Mouse (Mus musculus): ENCODE measurements around the gene Epha6.

Epha6 gene

DNA sequence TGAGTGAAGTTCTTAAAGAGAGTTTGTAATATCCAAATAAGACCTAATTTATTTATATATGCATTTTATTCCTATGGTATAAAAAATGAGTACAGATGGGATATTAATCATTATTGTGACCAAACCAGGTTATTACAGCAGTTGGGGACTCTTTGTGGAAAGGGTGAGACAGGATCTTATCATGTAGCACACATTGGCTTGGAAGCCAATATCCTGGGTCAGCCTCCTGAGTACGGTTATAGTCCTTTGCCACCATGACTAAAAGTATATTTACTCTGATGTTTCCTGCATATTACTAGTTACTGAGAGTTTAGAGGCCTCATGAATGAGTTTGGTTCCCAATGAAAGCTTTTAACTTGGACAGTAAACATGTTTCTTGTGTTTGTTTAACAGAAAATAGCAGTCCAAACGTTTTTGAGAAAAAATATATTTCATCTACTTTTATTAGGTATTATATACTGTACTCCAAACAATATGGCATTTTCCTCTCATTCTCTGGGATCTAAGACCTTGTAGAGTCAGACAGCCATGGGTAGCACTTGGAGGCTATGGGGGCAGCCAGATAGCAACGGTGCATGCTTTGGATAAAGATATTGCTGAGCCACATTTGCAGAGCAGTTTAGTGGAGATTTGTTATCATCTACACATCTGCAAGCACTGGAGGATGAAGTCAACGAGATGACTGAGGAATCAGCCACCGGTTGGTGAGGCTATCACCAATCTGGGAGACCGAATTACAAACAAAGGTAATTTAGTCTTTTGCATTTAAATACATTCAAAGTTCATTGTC is 340.4 kb downstream of the Epha6 start:
- no peak for DNase-seq

GRCm38 (mm10) chr16:60258151-60258635 is 347.1 kb downstream of the Epha6 start:
- DNase-seq = no peak

- no peak for DNase-seq
Observed at GRCm38 (mm10) chr16:60257623-60258022, 347.7 kb downstream of the Epha6 start.

DNA sequence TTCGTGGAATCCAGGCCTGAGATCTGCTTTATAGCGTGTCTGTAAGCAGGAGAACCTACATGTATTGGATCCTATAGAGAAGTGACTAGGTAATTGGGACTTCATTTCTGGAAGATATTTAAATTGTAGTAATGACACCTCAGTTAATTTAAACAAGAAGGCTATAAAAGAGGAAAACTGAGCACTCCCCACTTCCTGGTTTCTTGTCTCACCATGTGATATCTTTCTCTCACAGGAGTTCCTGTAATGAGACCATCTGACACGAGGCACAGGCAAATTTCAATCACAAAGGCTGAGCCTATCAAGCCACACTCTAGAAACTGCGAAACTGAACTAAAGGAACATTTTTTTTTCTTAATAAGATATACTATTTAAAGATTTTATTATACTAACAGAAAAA is 348.3 kb downstream of the Epha6 start:
- no peak for DNase-seq

DNA sequence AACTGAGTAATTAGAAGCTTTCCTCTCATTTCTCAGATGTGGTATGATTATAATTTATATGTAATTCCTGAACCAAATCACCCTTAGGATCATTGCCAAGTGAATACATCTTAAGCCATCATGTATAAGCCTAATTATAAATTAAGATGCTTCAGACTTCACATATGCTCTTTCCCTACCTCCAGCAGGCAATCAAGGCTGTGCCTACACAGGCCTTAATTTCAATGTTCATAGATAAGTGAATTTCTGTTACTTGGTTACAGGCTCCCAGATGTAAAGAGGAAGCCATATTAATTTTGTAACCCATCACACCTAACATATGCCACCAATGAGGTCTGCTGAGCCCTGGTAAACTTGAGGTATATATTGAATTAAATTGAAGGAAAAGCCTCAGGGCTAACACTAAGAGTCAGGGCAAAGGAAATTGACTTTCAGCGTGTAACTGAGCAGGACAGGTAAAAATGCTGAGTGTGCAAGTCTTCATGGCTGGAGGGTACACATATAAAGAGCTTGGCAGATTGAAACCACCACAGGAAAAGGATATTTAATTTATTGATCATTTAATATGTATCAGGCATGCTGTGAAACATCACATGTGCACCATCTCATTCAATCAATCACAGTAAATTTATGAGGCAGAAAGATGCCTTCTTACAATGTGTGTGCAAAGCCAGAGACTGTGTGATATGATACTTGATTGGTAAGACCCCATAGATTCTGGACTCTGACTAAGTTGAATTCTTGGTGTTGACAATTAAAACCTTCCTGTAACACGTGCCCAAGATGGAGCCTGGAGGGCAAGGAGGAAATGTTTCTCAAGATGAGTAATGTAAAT is 365.8 kb downstream of the Epha6 start:
- DNase-seq = no peak

- DNase-seq = no peak
Observed at GRCm38 (mm10) chr16:60233985-60234766, 371.2 kb downstream of the Epha6 start.

DNA sequence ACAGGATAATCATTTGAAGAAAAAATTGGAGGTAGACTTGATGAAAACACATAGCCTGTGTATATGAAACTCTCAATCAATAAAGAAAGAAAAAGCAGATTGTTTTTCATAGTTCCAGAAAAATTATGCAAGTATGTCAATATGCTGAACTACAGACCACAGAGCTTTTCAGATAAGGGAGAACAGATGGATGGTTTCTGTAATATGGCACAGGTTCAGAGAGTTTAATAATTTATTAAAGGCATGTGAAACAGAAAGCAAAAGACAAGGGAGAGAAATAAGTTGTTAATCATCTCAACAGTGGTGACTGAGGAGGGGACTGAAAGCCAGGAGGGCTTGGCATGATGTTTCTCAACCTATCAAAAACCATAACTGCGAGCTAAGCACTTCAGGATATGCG is 372.3 kb downstream of the Epha6 start:
- DNase-seq = no peak

- no peak for DNase-seq
Observed at GRCm38 (mm10) chr16:60209151-60209550, 396.2 kb downstream of the Epha6 start.

DNA sequence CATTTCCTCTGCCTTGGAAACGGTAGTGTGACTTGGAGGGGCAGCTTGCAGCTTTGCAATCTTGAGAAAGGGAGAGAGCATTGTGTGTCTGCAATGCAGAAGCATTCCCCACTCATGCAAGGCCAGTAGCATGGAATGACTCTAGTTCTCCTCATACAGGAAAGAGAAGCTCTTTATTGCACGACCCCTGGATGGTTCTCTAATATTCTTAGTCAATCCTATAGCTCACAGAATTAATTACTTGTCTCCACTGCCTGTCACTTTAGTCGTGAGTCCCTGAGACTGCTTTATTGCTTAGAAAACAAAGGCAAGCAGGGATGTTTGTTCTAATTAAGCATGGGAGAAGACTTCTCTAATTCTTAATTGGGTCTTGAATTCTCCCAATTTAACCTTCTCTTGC is 429.8 kb downstream of the Epha6 start:
- no peak for DNase-seq

DNA sequence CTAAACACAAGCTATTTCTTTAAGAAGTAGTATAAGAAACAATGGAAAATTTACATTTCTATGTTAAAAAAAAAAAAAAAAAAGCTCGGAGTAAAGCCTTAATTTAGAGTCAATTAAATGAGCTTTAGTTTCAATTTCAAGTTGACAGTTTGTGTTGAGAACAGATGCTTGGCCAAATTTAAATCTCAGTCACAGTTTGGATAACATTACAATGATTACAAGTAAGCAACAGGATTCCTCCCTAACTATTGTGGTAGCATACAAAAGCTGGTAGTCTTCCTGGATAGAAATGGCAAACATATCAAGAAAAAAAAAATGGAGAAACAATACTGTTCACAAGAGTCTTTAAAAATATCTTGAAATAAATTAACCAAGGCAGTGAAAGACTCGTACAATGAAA is 452.9 kb downstream of the Epha6 start:
- no peak for DNase-seq

DNA sequence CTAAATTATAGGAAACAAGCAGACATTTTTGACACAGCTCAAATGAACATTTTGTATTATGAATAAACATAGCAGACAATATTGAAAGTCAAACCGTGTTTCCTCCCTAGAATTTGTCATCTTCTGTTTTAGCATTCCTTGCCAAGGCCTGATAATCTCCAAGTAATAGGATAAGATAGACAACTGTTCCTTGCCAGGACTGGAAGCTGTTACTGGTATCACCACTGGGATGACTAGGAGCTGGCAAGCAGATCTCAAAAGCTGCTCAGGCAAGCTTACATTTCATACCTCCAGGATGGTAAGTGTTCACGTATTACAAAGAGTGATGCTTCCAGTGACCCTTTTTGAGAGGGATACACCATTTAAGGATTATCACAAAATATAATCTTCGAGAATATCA is 461.0 kb downstream of the Epha6 start:
- no peak for DNase-seq

DNA sequence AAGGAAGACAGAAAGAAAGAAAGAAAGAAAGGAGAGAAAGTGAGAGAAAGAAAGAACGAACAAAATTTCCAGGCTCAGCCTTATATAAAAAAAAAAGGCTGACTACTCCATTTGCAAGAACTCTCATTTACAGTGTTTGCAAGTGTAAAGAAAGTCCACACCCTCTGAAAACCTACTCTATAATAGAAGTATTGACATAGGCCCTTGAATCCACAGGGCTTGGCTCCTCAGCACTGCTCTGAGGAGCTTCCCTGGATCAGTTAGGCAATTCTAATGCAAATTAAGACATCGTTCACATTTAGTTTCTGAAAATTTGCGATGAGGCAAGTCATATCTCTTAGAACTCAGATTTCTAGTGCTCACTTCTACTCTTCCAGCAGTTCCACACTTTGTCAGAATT is 483.9 kb downstream of the Epha6 start:
- DNase-seq = no peak

DNA sequence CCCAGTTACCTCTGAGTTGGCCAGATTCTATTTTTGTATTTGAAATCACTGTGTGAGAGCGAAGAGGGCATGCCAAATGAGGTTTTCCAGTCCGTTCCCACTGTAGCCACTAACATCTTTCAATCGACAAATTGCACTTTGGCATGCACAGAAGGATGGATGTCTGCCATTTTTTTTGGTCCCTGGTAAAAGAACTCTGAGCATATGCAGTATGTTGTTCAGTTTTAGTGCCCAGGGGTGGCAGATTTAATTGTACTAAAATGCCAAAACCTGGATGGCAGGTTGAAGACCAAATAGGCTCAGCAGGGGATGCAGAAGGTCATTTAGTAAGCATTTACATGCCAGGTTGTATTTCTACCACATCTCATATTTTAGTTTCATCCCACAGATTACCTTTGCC is 503.1 kb downstream of the Epha6 start:
- peak; percentile 28 to 51 for DNase-seq

- no peak for DNase-seq
Observed at GRCm38 (mm10) chr16:60095333-60095732, 510.0 kb downstream of the Epha6 start.

GRCm38 (mm10) chr16:60086976-60087375 is 518.4 kb downstream of the Epha6 start:
- no peak for DNase-seq

- DNase-seq = no peak
Observed at GRCm38 (mm10) chr16:60070457-60071112, 534.7 kb downstream of the Epha6 start.

DNA sequence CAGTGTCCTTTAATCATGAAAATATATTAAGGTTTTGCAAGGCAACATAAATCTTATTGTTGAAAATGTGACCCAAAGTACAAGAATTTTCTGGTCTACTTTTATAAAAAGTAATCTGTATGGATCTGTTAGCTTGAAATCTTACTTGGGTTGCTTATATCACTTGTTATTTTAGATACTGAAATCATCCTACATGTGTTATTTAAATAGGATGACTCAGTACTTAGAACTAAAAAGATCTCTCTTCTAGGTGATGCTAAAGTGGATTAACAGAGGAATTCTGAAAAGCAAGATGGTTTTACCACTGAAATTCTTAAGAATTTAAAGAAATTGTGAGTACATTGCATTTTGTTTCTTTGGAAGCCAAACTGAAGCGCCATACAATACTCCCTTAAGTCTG is 561.5 kb downstream of the Epha6 start:
- DNase-seq = no peak

DNA sequence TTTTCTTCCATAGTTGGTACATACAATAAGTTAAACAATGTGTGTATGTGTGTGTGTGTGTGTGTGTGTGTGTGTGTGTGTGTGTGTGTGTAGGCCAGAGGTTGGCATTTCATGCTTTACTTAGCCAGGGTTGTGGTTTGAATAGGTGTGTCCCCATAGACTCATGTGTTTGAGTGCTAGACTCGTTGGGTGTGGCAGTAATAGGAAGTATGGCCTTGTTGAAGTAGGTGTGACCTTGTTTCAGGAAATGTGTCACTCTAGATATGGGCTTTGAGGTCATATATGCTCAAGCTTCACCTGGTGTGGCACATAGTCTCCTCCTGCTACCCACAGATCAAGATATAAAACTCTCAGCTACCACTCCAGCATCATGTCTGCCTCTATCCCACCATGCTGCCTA is 577.0 kb downstream of the Epha6 start:
- no peak for DNase-seq

- DNase-seq = no peak
Observed at GRCm38 (mm10) chr16:60006857-60007568, 598.3 kb downstream of the Epha6 start.

DNA sequence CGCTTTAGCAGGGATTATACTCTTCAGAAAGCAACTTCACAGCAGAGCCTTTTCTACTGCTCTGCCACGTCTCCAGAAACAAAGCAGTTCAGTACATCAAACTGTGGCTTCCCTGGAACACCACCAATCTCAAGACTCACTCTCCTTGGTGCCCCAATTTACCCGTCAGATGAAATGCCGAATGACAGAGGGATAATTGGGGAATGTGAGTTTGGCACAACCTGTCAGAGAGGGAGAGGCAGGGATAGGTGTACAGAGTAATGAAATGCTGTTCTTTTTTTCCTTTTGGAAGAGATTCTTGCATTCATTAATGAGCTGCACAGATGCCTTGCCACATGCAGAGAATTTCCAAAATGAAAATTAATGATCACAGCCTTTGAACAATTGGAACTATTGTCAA is 635.5 kb downstream of the Epha6 start:
- DNase-seq = no peak

DNA sequence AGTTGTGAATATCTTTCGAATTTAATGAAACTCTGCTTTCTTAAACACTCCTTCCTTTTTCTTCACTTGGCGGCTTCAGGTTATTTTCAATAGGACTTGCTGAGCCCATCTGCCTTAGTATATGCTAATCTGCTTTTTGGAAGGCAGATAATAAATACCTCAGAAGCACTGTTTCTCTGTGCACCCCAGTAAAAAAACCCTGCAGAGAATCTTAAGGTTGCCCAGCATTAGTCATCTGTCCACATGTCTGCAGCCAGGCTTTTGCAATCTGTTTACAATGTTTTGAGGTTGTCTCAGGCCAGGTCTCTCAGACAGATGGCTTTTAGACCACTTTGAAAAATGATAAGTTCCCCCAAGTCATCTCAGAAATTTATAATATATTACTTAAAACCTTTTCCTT is 649.6 kb downstream of the Epha6 start:
- peak; percentile 8 to 26 for DNase-seq

GRCm38 (mm10) chr16:59923696-59924095 is 681.6 kb downstream of the Epha6 start:
- DNase-seq = no peak
